Mouse (Mus musculus): ENCODE measurements around the gene Topbp1.

- no peak for TF ChIP-seq POLR2A (IDR thresholded peaks at IDR 0.05; ENCODE audit: insufficient read depth, low read length)
- TF ChIP-seq CTCF (IDR thresholded peaks at IDR 0.05; ENCODE audit: low read depth, low read length): no peak
Observed at GRCm38 (mm10) chr9:103369951-103370350, 64.9 kb downstream of the Topbp1 start.
